Mouse (Mus musculus) ES-E14 (cell line): ENCODE measurements around the gene Cmtm7. TPM values are rescaled to one million over a fixed set of nuclear protein-coding genes. Genes with fewer than 3 reads are reported as not detected.

Experiments used
- DNase-seq: peaks from one replicate; pipeline ENCODE4 v3.0.0-alpha.2; 2013; ENCODE audit warnings: low read depth, low spot score
- H3K27ac ChIP-seq: 2 replicates; pipeline ENCODE4 v1.5.1; 2012; ENCODE audit warnings: low read depth, mild to moderate bottlenecking, low read length, moderate library complexity, mixed read lengths; ENCODE audit not compliant: poor library complexity, insufficient read depth, severe bottlenecking
- H3K36me3 ChIP-seq: 2 replicates; pipeline ENCODE4 v1.6.1; 2012; ENCODE audit warnings: mild to moderate bottlenecking, low read length, moderate library complexity, mixed read lengths; ENCODE audit not compliant: control insufficient read depth, poor library complexity, insufficient read depth, severe bottlenecking
- H3K4me1 ChIP-seq, 2 experiments: fragments of 150-350 bp in 1 of 2; sonication (generic) in 1 of 2; 2 replicates each; pipeline ENCODE4 v1.6.1; 2012; ENCODE audit warnings: low read length in 2 of 2, mild to moderate bottlenecking in 1 of 2, mixed read lengths in 1 of 2; ENCODE audit not compliant: control insufficient read depth in 2 of 2, insufficient read depth in 2 of 2, poor library complexity in 1 of 2
- H3K4me3 ChIP-seq, 2 experiments: fragments of 150-350 bp in 1 of 2; sonication (generic) in 1 of 2; 2 replicates each; pipeline ENCODE4 v1.5.1; 2012; ENCODE audit warnings: low read length in 2 of 2, low read depth in 1 of 2, mild to moderate bottlenecking in 1 of 2, mixed read lengths in 1 of 2; ENCODE audit not compliant: insufficient read depth in 1 of 2, poor library complexity in 1 of 2, severe bottlenecking in 1 of 2
- H3K9ac ChIP-seq: 2 replicates; pipeline ENCODE4 v1.6.1; 2012; ENCODE audit warnings: low read depth, mild to moderate bottlenecking, low read length, mixed read lengths; ENCODE audit not compliant: poor library complexity, insufficient read depth, severe bottlenecking
- H3K9me3 ChIP-seq: fragments of 150-350 bp; sonication (generic); 2 replicates; pipeline ENCODE4 v1.6.1; 2012; ENCODE audit warnings: low read depth, mild to moderate bottlenecking, low read length; ENCODE audit not compliant: control insufficient read depth, insufficient read depth
- CHD2 ChIP-seq: IDR thresholded peaks from 2 replicates; pipeline ENCODE4 v1.6.1; 2014; ENCODE audit warnings: mild to moderate bottlenecking, low read depth, low read length, inconsistent platforms
- HCFC1 ChIP-seq: IDR thresholded peaks from 2 replicates; pipeline ENCODE4 v1.6.1; 2012; ENCODE audit warnings: low read length, inconsistent platforms, borderline replicate concordance; ENCODE audit not compliant: insufficient read depth
- MAFK ChIP-seq: IDR thresholded peaks from 2 replicates; pipeline ENCODE4 v1.6.1; 2014; ENCODE audit warnings: mild to moderate bottlenecking, low read depth, low read length, inconsistent platforms; ENCODE audit not compliant: insufficient read depth
- ZC3H11A ChIP-seq: IDR thresholded peaks from 2 replicates; pipeline ENCODE4 v1.6.1; 2012; ENCODE audit warnings: low read depth, mild to moderate bottlenecking, inconsistent platforms, low read length, borderline replicate concordance
- ZNF384 ChIP-seq: IDR thresholded peaks from 2 replicates; pipeline ENCODE4 v1.6.1; 2012; ENCODE audit warnings: low read depth, low read length, inconsistent platforms
- in situ Hi-C, 2 experiments: fragments of 600-800 bp; cut with MboI; formaldehyde crosslinking; loops; one replicate each; pipeline ENCODE4 v1.15.1; 2025; ENCODE audit warnings: low sequenced_read_pairs in 2 of 2, inconsistent platforms in 1 of 2; ENCODE audit not compliant: unreplicated experiment in 2 of 2
- total RNA-seq: library from RNA; depleted of rRNA; stranded (reverse); fragments of 300-350 nt; gene quantifications from 2 replicates; pipeline ENCODE4 v1.2.3, GENCODE M21; 2012

Cmtm7 gene
- total RNA-seq, 1 experiment: 75.1 TPM

- no peaks in the 10 kb centered on the region for H3K36me3 ChIP-seq
- H3K4me1 ChIP-seq: no peaks in the 10 kb centered on the region
- no peak overlapping the region for H3K27ac ChIP-seq
- TF ChIP-seq HCFC1: no peak
- no peak for TF ChIP-seq ZC3H11A
- TF ChIP-seq MAFK: no peak
- no peak for TF ChIP-seq ZNF384
- no peak for TF ChIP-seq CHD2
- H3K9me3 ChIP-seq: no peaks in the 10 kb centered on the region
- in situ Hi-C loops: no loop called here
- H3K4me3 ChIP-seq: no peak overlapping the region
- no peak overlapping the region for H3K9ac ChIP-seq
- DNase-seq: no peak
Observed at GRCm38 (mm10) chr9:114817012-114817411, 35.4 kb upstream of the Cmtm7 start.

- no peak for DNase-seq
- no peak overlapping the region for H3K27ac ChIP-seq
- H3K36me3 ChIP-seq: no peaks in the 10 kb centered on the region
- H3K4me3 ChIP-seq: no peak overlapping the region
- H3K9ac ChIP-seq: no peak overlapping the region
- in situ Hi-C loops: no loop called here
- no peaks in the 10 kb centered on the region for H3K4me1 ChIP-seq
- H3K9me3 ChIP-seq: no peaks in the 10 kb centered on the region
- no peak for TF ChIP-seq MAFK
- TF ChIP-seq CHD2: no peak
- TF ChIP-seq ZC3H11A: no peak
- TF ChIP-seq HCFC1: no peak
- no peak for TF ChIP-seq ZNF384
Observed at GRCm38 (mm10) chr9:114816121-114816520, 34.5 kb upstream of the Cmtm7 start.

DNA sequence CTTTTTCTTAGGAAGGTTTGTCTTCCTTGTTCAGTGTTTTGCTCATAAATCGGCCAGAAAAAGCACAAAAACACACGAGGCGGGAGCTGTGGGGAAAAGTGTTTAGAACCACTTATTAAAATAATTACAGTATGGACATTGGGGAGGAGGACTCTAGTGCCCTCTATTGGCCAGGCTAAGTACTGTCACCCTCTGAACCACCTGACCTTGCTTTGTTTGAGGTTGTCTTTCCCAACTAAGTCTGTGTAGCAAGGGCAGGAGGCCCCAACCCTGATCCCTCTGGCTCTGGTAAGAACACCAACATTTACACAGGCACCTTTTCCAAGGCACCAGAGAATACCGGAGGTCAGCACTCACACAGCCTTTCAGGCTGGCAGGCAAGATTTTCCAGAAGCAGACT is 33.7 kb upstream of the Cmtm7 start:
- TF ChIP-seq CHD2 (no peak), HCFC1 (no peak), ZNF384 (no peak), MAFK (no peak), ZC3H11A (no peak)
- Histone ChIP-seq H3K9ac (no peak overlapping the region), H3K36me3 (no peaks in the 10 kb centered on the region), H3K27ac (no peak overlapping the region), H3K9me3 (no peaks in the 10 kb centered on the region), H3K4me1 (no peaks in the 10 kb centered on the region), H3K4me3 (no peak overlapping the region)
- in situ Hi-C loops: no loop called here
- peak; percentile 54 for DNase-seq

GRCm38 (mm10) chr9:114812001-114812400 is 30.3 kb upstream of the Cmtm7 start:
- Histone ChIP-seq H3K9me3 (no peaks in the 10 kb centered on the region), H3K4me1 (no peaks in the 10 kb centered on the region), H3K9ac (no peak overlapping the region), H3K27ac (no peak overlapping the region), H3K4me3 (no peak overlapping the region), H3K36me3 (no peaks in the 10 kb centered on the region)
- in situ Hi-C loops: no loop called here
- DNase-seq: no peak
- no peak for TF ChIP-seq CHD2
- no peak for TF ChIP-seq ZC3H11A
- no peak for TF ChIP-seq HCFC1
- TF ChIP-seq MAFK: no peak
- TF ChIP-seq ZNF384: no peak

DNA sequence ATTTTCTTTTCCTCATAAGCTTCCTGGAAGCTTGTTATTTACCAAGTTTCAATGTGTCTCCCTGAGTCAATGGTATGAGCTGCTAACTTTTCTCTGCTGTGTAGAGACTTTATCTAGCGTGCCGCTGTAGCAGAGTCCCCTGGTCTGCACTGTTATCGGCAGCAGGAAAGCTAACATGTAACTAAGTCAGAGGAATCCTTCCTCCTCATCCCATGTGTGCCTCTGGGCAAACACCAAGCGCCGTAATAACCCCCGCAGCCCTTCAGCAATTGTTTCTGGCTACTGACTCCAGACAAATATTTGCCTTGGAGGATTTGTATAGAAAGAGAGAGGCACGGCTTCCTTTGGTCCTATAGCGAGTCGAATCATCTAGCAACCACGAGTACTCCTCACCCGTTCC is 29.2 kb upstream of the Cmtm7 start:
- no peak overlapping the region for H3K4me3 ChIP-seq
- no peak overlapping the region for H3K9ac ChIP-seq
- TF ChIP-seq ZC3H11A (no peak), ZNF384 (no peak), HCFC1 (no peak), MAFK (no peak), CHD2 (no peak)
- H3K9me3 ChIP-seq: no peaks in the 10 kb centered on the region
- H3K36me3 ChIP-seq: no peaks in the 10 kb centered on the region
- in situ Hi-C loops: no loop called here
- no peak for DNase-seq
- no peaks in the 10 kb centered on the region for H3K4me1 ChIP-seq
- H3K27ac ChIP-seq: no peak overlapping the region
